Mouse (Mus musculus) stomach, embryonic 15.5 days (tissue): ENCODE data around the gene Mgat5. TPM values are rescaled to one million over a fixed set of nuclear protein-coding genes. Genes with fewer than 3 reads are reported as not detected.

ENCODE experiments used
- ATAC-seq: fragments of 200-750 bp; cut with Nextera tagmentation; 2 replicates; pipeline ENCODE4 v1.8.0; 2017; ENCODE audit warnings: low read depth, moderate number of reproducible peaks, moderate TSS enrichment; ENCODE audit not compliant: insufficient read depth, low FRiP score
- H3K27ac ChIP-seq: fragments of 300-500 bp; sonication (generic); 2 replicates; pipeline ENCODE4 v1.5.1; 2015; ENCODE audit warnings: mild to moderate bottlenecking, inconsistent platforms
- H3K27me3 ChIP-seq: fragments of 300-500 bp; sonication (generic); replicated peaks from 2 replicates; pipeline ENCODE4 v1.6.1; 2015; ENCODE audit warnings: inconsistent platforms
- H3K36me3 ChIP-seq: fragments of 300-500 bp; sonication (generic); 2 replicates; pipeline ENCODE4 v1.6.1; 2015; ENCODE audit warnings: inconsistent platforms
- H3K4me1 ChIP-seq: fragments of 300-500 bp; sonication (generic); 2 replicates; pipeline ENCODE4 v1.6.1; 2015; ENCODE audit warnings: inconsistent platforms
- H3K4me2 ChIP-seq: fragments of 300-500 bp; sonication (generic); 2 replicates; pipeline ENCODE4 v1.6.1; 2015; ENCODE audit warnings: mild to moderate bottlenecking, inconsistent platforms
- H3K4me3 ChIP-seq: fragments of 300-500 bp; sonication (generic); replicated peaks from 2 replicates; pipeline ENCODE4 v1.5.1; 2015; ENCODE audit warnings: inconsistent platforms
- H3K9ac ChIP-seq: fragments of 300-500 bp; sonication (generic); 2 replicates; pipeline ENCODE4 v1.6.1; 2015; ENCODE audit warnings: inconsistent platforms
- H3K9me3 ChIP-seq: fragments of 300-500 bp; sonication (generic); 2 replicates; pipeline ENCODE4 v1.6.1; 2016; ENCODE audit warnings: inconsistent platforms
- WGBS: fragments of 180-500 bp; shearing (Covaris S2); methylation state at CpG from one replicate; pipeline ENCODE4 v1.1.7; 2015; 5-methylcytosine and 5-hydroxymethylcytosine counted together
- polyA plus RNA-seq: library from polyadenylated mRNA; unstranded; fragments of >200 nt; fragmentation: Nextera tagmentation; extraction: Ambion mirVana; gene quantifications from 2 replicates; pipeline ENCODE4 v1.2.1, GENCODE M21; 2015

Mgat5 gene
- polyA plus RNA-seq, 1 experiment from 2014 or later, result 5.4 TPM

- H3K9me3 ChIP-seq, result no peaks in the 10 kb centered on the region
- H3K4me2 ChIP-seq, result no peak overlapping the region
- H3K36me3 ChIP-seq, result no peaks in the 10 kb centered on the region
- no peak overlapping the region for H3K9ac ChIP-seq
- peaks cover 12% of the 10 kb centered on the region; the same call in 1 of the 2 replicates for H3K4me1 ChIP-seq
- H3K27ac ChIP-seq, result no peak overlapping the region
- no peak for ATAC-seq
- no peak overlapping the region for H3K4me3 ChIP-seq
- no peaks in the 10 kb centered on the region for H3K27me3 ChIP-seq
- 38% methylated on average over 4 of the region's 4 CpGs for WGBS
Observed at GRCm38 (mm10) chr1:127203231-127203764, 1.5 kb upstream of the Mgat5 start.

GRCm38 (mm10) chr1:127205501-127206019 lies 745 bp downstream of the Mgat5 start:
- Histone ChIP-seq H3K4me3 (peak overlapping the region; percentile 87), H3K4me2 (peak overlapping the region; percentile 93), H3K36me3 (no peaks in the 10 kb centered on the region), H3K9me3 (no peaks in the 10 kb centered on the region), H3K9ac (peak overlapping the region; percentile 72), H3K27me3 (no peaks in the 10 kb centered on the region), H3K27ac (peak overlapping the region; percentile 97), H3K4me1 (peaks cover 12% of the 10 kb centered on the region; the same call in 1 of the 2 replicates)
- under 1% methylated on average over 24 of the region's 24 CpGs for WGBS
- no peak for ATAC-seq

- ATAC-seq, result peak; percentile 28; the same call in 1 of the 2 replicates
- Histone ChIP-seq H3K4me3 (peak overlapping the region; percentile 87), H3K4me2 (peak overlapping the region; percentile 93), H3K9me3 (no peaks in the 10 kb centered on the region), H3K27me3 (no peaks in the 10 kb centered on the region), H3K27ac (peak overlapping the region; percentile 42), H3K9ac (peak overlapping the region; percentile 72), H3K4me1 (peaks cover 12% of the 10 kb centered on the region; the same call in 1 of the 2 replicates), H3K36me3 (no peaks in the 10 kb centered on the region)
- 2% methylated on average over 39 of the region's 39 CpGs for WGBS
Observed at GRCm38 (mm10) chr1:127206020-127206641, 1.3 kb downstream of the Mgat5 start.

GRCm38 (mm10) chr1:127206881-127207555 lies 2.2 kb downstream of the Mgat5 start:
- ATAC-seq, result no peak
- Histone ChIP-seq H3K4me2 (peak overlapping the region; percentile 93), H3K36me3 (no peaks in the 10 kb centered on the region), H3K27ac (no peak overlapping the region), H3K4me1 (peaks cover 12% of the 10 kb centered on the region; the same call in 1 of the 2 replicates), H3K4me3 (peak overlapping the region; percentile 87), H3K9me3 (no peaks in the 10 kb centered on the region), H3K9ac (peak overlapping the region; percentile 72; the same call in 1 of the 2 replicates), H3K27me3 (no peaks in the 10 kb centered on the region)
- 49% methylated on average over 11 of the region's 11 CpGs for WGBS

GRCm38 (mm10) chr1:127208167-127208566 lies 3.4 kb downstream of the Mgat5 start:
- ATAC-seq, result no peak
- Histone ChIP-seq H3K4me2 (no peak overlapping the region), H3K4me3 (no peak overlapping the region), H3K9ac (no peak overlapping the region), H3K4me1 (peaks cover 12% of the 10 kb centered on the region; the same call in 1 of the 2 replicates), H3K27me3 (no peaks in the 10 kb centered on the region), H3K36me3 (no peaks in the 10 kb centered on the region), H3K9me3 (no peaks in the 10 kb centered on the region), H3K27ac (no peak overlapping the region)
- 87% methylated on average over 9 of the region's 9 CpGs for WGBS

GRCm38 (mm10) chr1:127212812-127213211 lies 8.0 kb downstream of the Mgat5 start:
- H3K27ac ChIP-seq, result no peak overlapping the region

GRCm38 (mm10) chr1:127213434-127213833 lies 8.6 kb downstream of the Mgat5 start:
- H3K36me3 ChIP-seq, result no peaks in the 10 kb centered on the region
- no peak overlapping the region for H3K4me3 ChIP-seq
- ATAC-seq, result no peak
- H3K9ac ChIP-seq, result no peak overlapping the region
- no peak overlapping the region for H3K4me2 ChIP-seq
- peaks cover 12% of the 10 kb centered on the region; the same call in 1 of the 2 replicates for H3K4me1 ChIP-seq
- no peak overlapping the region for H3K27ac ChIP-seq
- no peaks in the 10 kb centered on the region for H3K27me3 ChIP-seq
- 78% methylated on average over 3 of the region's 3 CpGs for WGBS
- no peaks in the 10 kb centered on the region for H3K9me3 ChIP-seq

More at GRCm38 (mm10) chr1:127212812-127213211, 8.0 kb downstream of the Mgat5 start:
- no peak overlapping the region for H3K4me3 ChIP-seq
- 50% methylated on average over 1 of the region's 1 CpGs for WGBS
- no peak overlapping the region for H3K9ac ChIP-seq
- no peaks in the 10 kb centered on the region for H3K9me3 ChIP-seq
- H3K36me3 ChIP-seq, result no peaks in the 10 kb centered on the region
- H3K4me1 ChIP-seq, result peaks cover 11% of the 10 kb centered on the region; the same call in 1 of the 2 replicates
- no peak overlapping the region for H3K4me2 ChIP-seq
- no peaks in the 10 kb centered on the region for H3K27me3 ChIP-seq
- ATAC-seq, result no peak

GRCm38 (mm10) chr1:127214585-127215232 lies 9.9 kb downstream of the Mgat5 start:
- 81% methylated on average over 8 of the region's 8 CpGs for WGBS
- Histone ChIP-seq H3K27ac (no peak overlapping the region), H3K4me2 (no peak overlapping the region), H3K9ac (no peak overlapping the region), H3K4me1 (peaks cover 12% of the 10 kb centered on the region; the same call in 1 of the 2 replicates), H3K36me3 (no peaks in the 10 kb centered on the region), H3K9me3 (no peaks in the 10 kb centered on the region), H3K4me3 (no peak overlapping the region), H3K27me3 (no peaks in the 10 kb centered on the region)
- ATAC-seq, result no peak

- H3K4me2 ChIP-seq, result no peak overlapping the region
- H3K27ac ChIP-seq, result no peak overlapping the region
- H3K4me1 ChIP-seq, result peaks cover 12% of the 10 kb centered on the region; the same call in 1 of the 2 replicates
- H3K9me3 ChIP-seq, result no peaks in the 10 kb centered on the region
- H3K36me3 ChIP-seq, result no peaks in the 10 kb centered on the region
- no peak overlapping the region for H3K9ac ChIP-seq
- WGBS, result 52% methylated on average over 2 of the region's 2 CpGs
- no peak overlapping the region for H3K4me3 ChIP-seq
- ATAC-seq, result peak; percentile 34; the same call in 1 of the 2 replicates
- no peaks in the 10 kb centered on the region for H3K27me3 ChIP-seq
Observed at GRCm38 (mm10) chr1:127216979-127217378, 12.2 kb downstream of the Mgat5 start.

- no peak overlapping the region for H3K27ac ChIP-seq
- H3K4me2 ChIP-seq, result no peak overlapping the region
- no peaks in the 10 kb centered on the region for H3K36me3 ChIP-seq
- no peak overlapping the region for H3K9ac ChIP-seq
- H3K9me3 ChIP-seq, result no peaks in the 10 kb centered on the region
- no peak overlapping the region for H3K4me3 ChIP-seq
- H3K27me3 ChIP-seq, result no peaks in the 10 kb centered on the region
- H3K4me1 ChIP-seq, result peaks cover 12% of the 10 kb centered on the region; the same call in 1 of the 2 replicates
- ATAC-seq, result no peak
- 77% methylated on average over 4 of the region's 4 CpGs for WGBS
Observed at GRCm38 (mm10) chr1:127217665-127218064, 12.8 kb downstream of the Mgat5 start.

- Histone ChIP-seq H3K36me3 (no peaks in the 10 kb centered on the region), H3K27ac (no peak overlapping the region), H3K4me3 (no peak overlapping the region), H3K4me1 (peaks cover 12% of the 10 kb centered on the region; the same call in 1 of the 2 replicates), H3K9ac (no peak overlapping the region), H3K4me2 (no peak overlapping the region), H3K9me3 (no peaks in the 10 kb centered on the region), H3K27me3 (no peaks in the 10 kb centered on the region)
- no peak for ATAC-seq
- WGBS, result 82% methylated on average over 7 of the region's 7 CpGs
Observed at GRCm38 (mm10) chr1:127218182-127218581, 13.4 kb downstream of the Mgat5 start.
